Mouse (Mus musculus): ENCODE results near the gene Trim38. TPM values are rescaled to one million over a fixed set of nuclear protein-coding genes. Genes with fewer than 3 reads are reported as not detected.

The Trim38 gene
- total RNA-seq, 2 experiments from 2014 or later: not detected

DNA sequence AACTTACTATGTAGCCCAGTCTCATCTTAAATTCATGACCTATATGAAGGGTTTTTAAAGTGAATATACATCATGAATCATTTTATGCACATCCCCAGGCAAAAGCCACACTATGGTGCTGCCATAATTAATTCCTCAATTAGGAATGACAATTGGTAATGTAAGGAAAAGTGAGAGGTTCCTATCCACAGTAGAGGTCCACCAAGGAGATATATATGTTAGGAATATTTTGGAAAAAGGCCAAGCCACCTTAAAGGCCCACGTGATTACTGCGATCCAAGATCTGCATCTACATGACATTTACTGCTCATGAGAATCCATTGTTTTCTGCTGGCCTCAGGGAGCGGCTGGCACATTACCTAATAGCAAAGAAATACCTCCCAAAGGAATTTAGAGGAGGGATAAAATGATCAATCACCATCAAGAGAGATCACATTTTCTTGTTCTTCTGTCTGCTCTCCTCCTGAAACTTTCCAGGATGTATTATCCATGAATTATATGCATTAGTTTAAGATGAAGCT, 10.4 kb upstream of the Trim38 start:
- no peak for TF ChIP-seq CTCF (IDR thresholded peaks at IDR 0.05)
- H3K4me3 ChIP-seq: no peak overlapping the region
- H3K27ac ChIP-seq: no peak overlapping the region
- no peak for DNase-seq
- intact Hi-C loops (cut with DNase I): loop anchor here (10.0 kb wide), 1 partner anchor 395 kb away; the partner anchor contains the start of gene Zfp322a

DNA sequence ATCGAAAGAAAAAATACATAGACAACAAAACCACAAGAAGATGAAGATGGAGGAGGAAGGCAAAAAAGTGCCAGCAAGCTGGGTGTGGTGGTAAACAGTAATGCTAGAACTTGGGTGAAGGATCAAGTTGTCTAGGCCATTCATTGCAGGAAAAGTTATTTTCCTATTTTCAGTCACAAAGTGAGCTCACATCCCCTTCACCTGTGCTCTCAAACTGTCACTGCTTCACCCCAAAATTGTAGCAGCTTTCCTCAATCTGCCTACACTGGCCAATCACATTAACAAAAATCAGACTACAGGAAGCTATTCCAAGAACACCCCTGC, 9.8 kb upstream of the Trim38 start:
- TF ChIP-seq CTCF (IDR thresholded peaks at IDR 0.05): no peak
- intact Hi-C loops (cut with DNase I): loop anchor here (5.0 to 10.0 kb wide), 3 partner anchors 138 to 395 kb away; partner anchors contain the start of genes Hist1h1e, Hist1h2be, Hist1h4d and Zfp322a
- no peak for DNase-seq
- H3K27ac ChIP-seq: no peak overlapping the region
- no peak overlapping the region for H3K4me3 ChIP-seq

DNA sequence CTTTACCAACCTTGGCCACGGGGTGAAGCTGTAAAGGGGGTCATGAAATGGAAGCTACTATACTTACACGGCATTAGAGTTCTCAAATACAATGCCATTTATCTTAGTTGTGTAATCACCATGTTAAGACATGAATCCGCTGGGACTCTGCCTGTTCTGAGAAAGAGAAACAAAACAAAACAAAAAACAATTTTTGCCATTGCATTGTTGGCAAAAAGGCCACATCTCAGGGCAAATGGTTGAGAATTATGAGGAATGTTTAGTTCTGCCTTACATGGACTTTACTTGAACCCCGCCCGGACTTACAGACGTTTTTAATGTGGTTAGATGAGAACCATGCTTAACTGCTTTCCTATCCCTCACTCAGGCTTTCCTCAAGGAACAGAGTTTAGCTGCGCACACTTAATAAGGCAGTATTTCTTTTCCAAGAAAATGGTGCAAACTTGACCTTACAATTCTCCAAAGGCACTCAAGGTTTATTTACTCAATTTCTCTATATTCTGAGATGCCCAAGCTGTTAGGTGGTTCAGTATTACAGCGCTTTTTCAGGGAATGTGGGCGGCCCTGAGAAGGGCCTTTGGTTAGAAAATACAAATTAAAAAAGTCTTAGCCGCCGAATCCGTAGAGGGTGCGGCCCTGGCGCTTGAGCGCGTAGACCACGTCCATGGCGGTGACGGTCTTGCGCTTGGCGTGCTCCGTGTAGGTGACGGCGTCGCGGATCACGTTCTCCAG, 9.3 kb upstream of the Trim38 start:
- Histone ChIP-seq H3K27ac (peak overlapping the region; percentile 88), H3K4me3 (peak overlapping the region; percentile 88)
- TF ChIP-seq CTCF (IDR thresholded peaks at IDR 0.05): no peak
- intact Hi-C loops (cut with DNase I): loop anchor here (5.0 kb wide), 2 partner anchors 138 to 178 kb away; partner anchors contain the start of genes Hist1h1e, Hist1h2be and Hist1h4d
- DNase-seq: no peak

GRCm38 (mm10) chr13:23760972-23761864, 8.5 kb upstream of the Trim38 start, which contains the start of gene Hist1h4a:
Gene Hist1h4a, minus strand, starts transcription at chr13:23761230.
- intact Hi-C loops (cut with DNase I): loop anchor here (5.0 kb wide), 2 partner anchors 139 to 179 kb away; partner anchors contain the start of genes Hist1h1e, Hist1h2be and Hist1h4d
- H3K4me3 ChIP-seq: peak within 1 kb of the TSS; percentile 88
- peak; percentile 96 for DNase-seq
- peak within 1 kb of the TSS; percentile 88 for H3K27ac ChIP-seq
- TF ChIP-seq CTCF (IDR thresholded peaks at IDR 0.05): no peak

GRCm38 (mm10) chr13:23761871-23762821, 7.6 kb upstream of the Trim38 start, which contains the start of gene Hist1h3a:
Gene Hist1h3a, minus strand, starts transcription at chr13:23762386.
- intact Hi-C loops (cut with DNase I): loop anchor here (5.0 kb wide), 2 partner anchors 140 to 180 kb away; partner anchors contain the start of genes Hist1h1e, Hist1h2be and Hist1h4d
- peak; percentile 47 for DNase-seq
- Histone ChIP-seq H3K4me3 (peak within 1 kb of the TSS; percentile 88), H3K27ac (peak within 1 kb of the TSS; percentile 88)

- intact Hi-C loops (cut with DNase I): loop anchor here (5.0 kb wide), 2 partner anchors 141 to 181 kb away; partner anchors contain the start of genes Hist1h1e, Hist1h2be and Hist1h4d
Measured at GRCm38 (mm10) chr13:23763242-23763585, 6.5 kb upstream of the Trim38 start.

DNA sequence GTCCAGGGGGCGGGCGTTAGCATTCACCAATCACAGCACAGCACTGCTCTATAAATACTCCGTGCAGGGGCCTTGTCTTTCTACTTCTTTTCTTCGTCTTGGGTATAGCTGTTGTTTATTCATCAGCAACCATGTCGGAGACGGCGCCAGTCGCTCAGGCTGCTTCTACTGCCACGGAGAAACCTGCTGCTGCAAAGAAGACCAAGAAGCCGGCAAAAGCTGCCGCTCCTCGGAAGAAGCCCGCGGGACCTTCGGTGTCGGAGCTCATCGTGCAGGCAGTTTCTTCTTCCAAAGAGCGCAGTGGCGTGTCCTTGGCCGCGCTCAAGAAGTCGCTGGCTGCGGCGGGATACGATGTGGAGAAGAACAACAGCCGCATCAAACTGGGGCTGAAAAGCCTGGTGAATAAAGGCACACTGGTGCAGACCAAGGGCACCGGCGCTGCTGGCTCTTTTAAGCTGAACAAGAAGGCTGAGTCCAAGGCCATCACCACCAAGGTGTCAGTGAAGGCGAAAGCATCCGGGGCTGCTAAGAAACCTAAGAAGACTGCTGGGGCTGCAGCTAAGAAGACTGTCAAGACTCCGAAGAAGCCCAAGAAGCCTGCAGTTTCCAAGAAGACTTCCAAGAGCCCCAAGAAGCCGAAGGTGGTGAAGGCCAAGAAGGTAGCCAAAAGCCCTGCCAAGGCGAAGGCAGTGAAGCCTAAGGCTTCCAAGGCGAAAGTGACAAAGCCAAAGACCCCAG, 6.0 kb upstream of the Trim38 start, which contains the start of gene Hist1h1a:
Gene Hist1h1a (plus strand): TSS at position 81 of the 738 bp plus-strand sequence.
- Histone ChIP-seq H3K27ac (peak within 1 kb of the TSS; percentile 88), H3K4me3 (peak within 1 kb of the TSS; percentile 88)
- intact Hi-C loops (cut with DNase I): loop anchor here (5.0 kb wide), 2 partner anchors 141 to 181 kb away; partner anchors contain the start of genes Hist1h1e, Hist1h2be and Hist1h4d
- peak; percentile 82 for DNase-seq
- TF ChIP-seq CTCF (IDR thresholded peaks at IDR 0.05): no peak

More at GRCm38 (mm10) chr13:23763242-23763585, 6.5 kb upstream of the Trim38 start:
- H3K27ac ChIP-seq: peak overlapping the region; percentile 88; the same call in 1 of the 2 replicates
- no peak for DNase-seq
- H3K4me3 ChIP-seq: peak overlapping the region; percentile 88
- TF ChIP-seq CTCF (IDR thresholded peaks at IDR 0.05): no peak

- intact Hi-C loops (cut with DNase I): loop anchor here (5.0 kb wide), 2 partner anchors 142 to 182 kb away; partner anchors contain the start of genes Hist1h1e, Hist1h2be and Hist1h4d
- no peak for DNase-seq
- no peak overlapping the region for H3K27ac ChIP-seq
- H3K4me3 ChIP-seq: peak overlapping the region; percentile 88
- no peak for TF ChIP-seq CTCF (IDR thresholded peaks at IDR 0.05)
Measured at GRCm38 (mm10) chr13:23764324-23765171, 5.2 kb upstream of the Trim38 start.

- H3K27ac ChIP-seq: no peak overlapping the region
- no peak overlapping the region for H3K4me3 ChIP-seq
- no peak for DNase-seq
- intact Hi-C loops (cut with DNase I): no loop called here
- no peak for TF ChIP-seq CTCF (IDR thresholded peaks at IDR 0.05)
Measured at GRCm38 (mm10) chr13:23765172-23765513, 4.6 kb upstream of the Trim38 start.

DNA sequence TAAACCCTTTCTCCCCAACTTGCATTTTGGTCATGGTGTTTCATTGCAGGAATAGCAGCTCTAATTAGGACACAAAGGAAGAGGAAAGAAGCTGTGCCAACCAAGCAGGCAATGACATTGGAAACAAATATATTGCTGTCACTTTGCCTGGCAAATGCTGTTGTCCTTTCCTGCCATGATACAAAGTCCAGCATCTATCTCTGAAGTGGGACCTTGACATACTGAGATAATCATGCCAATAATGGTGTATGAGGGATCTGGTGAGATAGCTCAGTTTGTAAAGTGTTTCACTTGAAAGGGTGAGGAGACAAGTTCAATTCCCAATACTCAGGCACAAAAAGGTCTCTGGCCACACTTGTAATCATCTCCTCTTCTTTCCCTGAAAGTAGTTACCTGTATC, 2.9 kb upstream of the Trim38 start:
- intact Hi-C loops (cut with DNase I): no loop called here
- no peak overlapping the region for H3K27ac ChIP-seq
- no peak overlapping the region for H3K4me3 ChIP-seq
- DNase-seq: no peak
- TF ChIP-seq CTCF (IDR thresholded peaks at IDR 0.05): no peak

All from gastrocnemius, adult 2 months (tissue).